Mouse (Mus musculus): ENCODE measurements at regions not wholly inside any gene's neighbourhood (a gene's known extent, or its start where the extent isn't known, plus 50 kb on each side); places are given as distances from the start of the nearest gene placed in this dataset.

DNA sequence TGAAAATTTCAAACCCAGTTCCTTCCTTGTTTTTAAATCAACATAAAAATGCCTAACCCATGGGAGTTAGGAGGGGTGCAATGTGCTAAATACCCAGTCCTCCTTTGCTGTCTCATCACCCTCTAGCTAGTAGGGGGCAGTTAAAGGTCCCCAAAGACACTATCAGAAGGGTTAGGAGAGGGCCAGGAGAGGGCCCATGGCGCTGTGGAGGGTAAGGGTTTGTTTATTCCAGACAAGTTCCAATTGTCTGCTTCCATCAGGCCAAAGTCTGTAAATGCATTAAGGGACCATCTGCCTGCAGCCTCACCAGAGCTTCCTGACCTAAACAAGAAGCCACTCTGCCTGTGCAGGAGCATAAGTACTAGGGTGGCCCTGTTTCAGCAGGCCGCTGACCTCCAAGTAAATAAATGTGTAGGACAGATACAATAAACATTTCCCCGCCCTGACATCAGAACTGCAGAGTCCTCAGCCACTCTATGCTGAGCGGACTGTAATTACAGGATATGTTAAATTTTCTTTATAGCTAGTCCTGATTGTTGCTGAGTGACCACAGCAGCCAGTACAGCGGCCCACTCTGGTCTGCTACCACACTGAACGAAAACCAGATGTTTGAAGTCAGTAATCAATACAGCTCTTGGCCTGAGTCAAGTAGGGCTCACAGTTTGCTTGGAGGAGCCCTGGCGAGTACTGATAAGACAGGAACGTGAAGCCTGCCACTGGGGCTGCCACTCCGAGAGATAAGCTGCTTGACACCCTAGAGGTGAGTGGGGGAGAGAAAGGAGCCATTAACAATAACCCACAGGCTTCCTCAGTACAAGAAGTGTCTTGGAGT, 87.4 kb downstream of the Hlx start:
- Histone ChIP-seq H3K9ac (ENCODE audit: low read length) (no peak overlapping the region), H3K4me2 (ENCODE audit: low read depth, low read length) (no peak overlapping the region), H3K27ac (ENCODE audit: low read length) (no peak overlapping the region), H3K36me3 (ENCODE audit: control insufficient read depth, insufficient read depth) (no peaks in the 10 kb centered on the region), H3K9me3 (replicated peaks; ENCODE audit: control insufficient read depth, low read length) (0 out of 2 replicates have a peak, but pooled peaks cover 5% of the 10 kb centered on the region), H3K4me1 (ENCODE audit: control insufficient read depth, insufficient read depth, low read length) (peaks cover 7% of the 10 kb centered on the region), H3K27me3 (ENCODE audit: control insufficient read depth, insufficient read depth, low read length) (no peaks in the 10 kb centered on the region), H3K4me3 (ENCODE audit: low read length) (no peak overlapping the region)
- no peak for ATAC-seq (replicated peaks; ENCODE audit: extremely low read depth, insufficient read depth, low FRiP score)
- WGBS: 32% methylated on average over 9 of the region's 9 CpGs

DNA sequence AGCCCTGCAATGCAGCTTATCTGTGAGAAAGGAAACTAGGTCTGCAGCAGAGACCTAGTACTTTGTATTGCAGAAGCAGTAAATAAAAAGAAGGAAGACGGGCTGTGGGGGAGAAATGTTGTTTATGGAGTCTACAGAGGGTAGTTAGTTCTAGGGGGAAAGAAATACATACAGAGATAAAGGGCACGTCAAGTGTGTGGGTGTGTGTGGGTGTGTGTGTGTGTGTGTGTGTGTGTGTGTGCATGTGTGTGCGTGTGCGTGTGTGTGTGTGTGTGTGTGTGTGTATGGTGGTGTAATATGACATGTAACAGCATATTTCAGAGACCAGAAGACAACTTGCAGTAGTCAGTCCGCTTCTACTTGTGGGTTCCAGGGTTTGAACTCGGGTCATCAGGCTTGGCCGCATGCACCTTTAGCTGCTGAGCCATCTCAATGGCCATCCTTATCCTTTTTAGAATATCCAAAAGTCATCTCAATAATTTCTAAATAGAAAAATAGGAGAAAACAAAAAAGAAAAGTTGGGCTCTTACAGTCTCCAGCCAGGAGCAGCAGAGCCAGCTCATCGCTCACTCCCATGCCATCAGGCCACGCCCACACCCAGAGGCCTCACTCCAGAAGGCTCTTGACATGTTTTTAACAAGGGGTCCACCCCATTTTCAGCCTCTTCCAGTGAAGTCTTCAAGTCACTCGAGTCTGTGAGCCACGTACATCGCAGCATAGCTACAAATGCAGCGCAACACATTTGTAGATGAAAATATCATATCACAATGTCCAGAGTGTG, 101.5 kb downstream of the Hlx start:
- no peak overlapping the region for H3K4me2 ChIP-seq (ENCODE audit: low read depth, low read length)
- H3K4me1 ChIP-seq (ENCODE audit: control insufficient read depth, insufficient read depth, low read length): peaks cover 4% of the 10 kb centered on the region; the same call in 1 of the 2 replicates
- H3K4me3 ChIP-seq (ENCODE audit: low read length): no peak overlapping the region
- ATAC-seq (replicated peaks; ENCODE audit: extremely low read depth, insufficient read depth, low FRiP score): no peak
- H3K27me3 ChIP-seq (ENCODE audit: control insufficient read depth, insufficient read depth, low read length): no peaks in the 10 kb centered on the region
- no peaks in the 10 kb centered on the region for H3K9me3 ChIP-seq (replicated peaks; ENCODE audit: control insufficient read depth, low read length)
- no peak overlapping the region for H3K27ac ChIP-seq (ENCODE audit: low read length)
- H3K9ac ChIP-seq (ENCODE audit: low read length): no peak overlapping the region
- H3K36me3 ChIP-seq (ENCODE audit: control insufficient read depth, insufficient read depth): no peaks in the 10 kb centered on the region
- WGBS: 81% methylated on average over 13 of the region's 13 CpGs

DNA sequence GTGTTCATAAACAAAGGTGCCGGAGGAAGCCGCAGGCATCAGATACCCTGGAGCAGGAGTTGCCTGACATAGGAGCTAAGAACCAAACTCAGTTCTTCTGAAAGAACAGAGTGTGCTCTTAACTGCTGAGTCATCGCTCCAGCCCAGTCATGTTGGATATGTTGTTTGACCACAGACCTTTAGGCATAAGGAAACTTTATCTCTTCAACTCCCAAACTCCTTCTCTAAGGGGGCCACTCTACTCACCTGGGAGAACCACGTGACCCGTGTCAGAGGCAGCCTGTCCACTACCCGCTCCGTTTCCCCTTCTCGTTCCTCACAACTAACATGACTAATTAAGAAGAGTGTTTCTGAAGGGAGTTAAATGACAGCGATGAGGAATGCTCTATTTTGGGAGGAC, 103.2 kb downstream of the Hlx start:
- WGBS: 65% methylated on average over 9 of the region's 9 CpGs
- Histone ChIP-seq H3K27me3 (ENCODE audit: control insufficient read depth, insufficient read depth, low read length) (no peaks in the 10 kb centered on the region), H3K36me3 (ENCODE audit: control insufficient read depth, insufficient read depth) (no peaks in the 10 kb centered on the region), H3K27ac (ENCODE audit: low read length) (peak overlapping the region; percentile 7; the same call in 1 of the 2 replicates), H3K4me1 (ENCODE audit: control insufficient read depth, insufficient read depth, low read length) (peaks cover 4% of the 10 kb centered on the region; the same call in 1 of the 2 replicates), H3K9ac (ENCODE audit: low read length) (no peak overlapping the region), H3K4me2 (ENCODE audit: low read depth, low read length) (0 out of 2 replicates have a peak overlapping the region, but pooled peaks have one; percentile 20), H3K9me3 (replicated peaks; ENCODE audit: control insufficient read depth, low read length) (no peaks in the 10 kb centered on the region), H3K4me3 (ENCODE audit: low read length) (no peak overlapping the region)
- ATAC-seq (replicated peaks; ENCODE audit: extremely low read depth, insufficient read depth, low FRiP score): no peak

DNA sequence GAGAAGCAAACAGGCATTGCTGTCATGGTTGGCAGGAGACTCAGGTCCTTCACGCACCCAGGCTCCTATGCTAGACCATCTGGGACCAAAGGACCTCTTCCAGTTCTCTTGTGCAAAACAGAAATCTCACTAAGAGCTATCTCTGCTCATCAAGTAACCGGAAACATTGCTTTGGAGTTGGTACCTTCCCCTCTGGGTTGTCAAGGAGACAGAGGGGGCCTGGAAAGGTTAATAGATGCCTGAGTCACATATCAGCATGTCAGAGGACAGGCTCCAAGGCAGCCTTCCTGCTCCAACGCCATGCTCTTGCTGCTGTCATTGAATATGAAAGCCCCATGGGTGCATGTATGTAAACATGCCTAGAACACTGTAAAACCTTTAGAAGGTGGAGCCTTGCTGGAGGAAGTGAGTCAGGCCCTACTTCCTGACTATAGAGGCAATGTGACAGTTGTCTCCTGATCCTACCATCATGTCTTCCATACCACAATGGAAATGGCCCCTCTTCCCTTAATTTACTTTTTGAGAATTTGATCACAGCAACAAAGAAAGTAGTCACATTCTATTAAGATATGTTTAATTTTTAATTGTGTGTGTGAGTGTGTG, 103.8 kb downstream of the Hlx start:
- Histone ChIP-seq H3K36me3 (ENCODE audit: control insufficient read depth, insufficient read depth) (no peaks in the 10 kb centered on the region), H3K27ac (ENCODE audit: low read length) (no peak overlapping the region)

DNA sequence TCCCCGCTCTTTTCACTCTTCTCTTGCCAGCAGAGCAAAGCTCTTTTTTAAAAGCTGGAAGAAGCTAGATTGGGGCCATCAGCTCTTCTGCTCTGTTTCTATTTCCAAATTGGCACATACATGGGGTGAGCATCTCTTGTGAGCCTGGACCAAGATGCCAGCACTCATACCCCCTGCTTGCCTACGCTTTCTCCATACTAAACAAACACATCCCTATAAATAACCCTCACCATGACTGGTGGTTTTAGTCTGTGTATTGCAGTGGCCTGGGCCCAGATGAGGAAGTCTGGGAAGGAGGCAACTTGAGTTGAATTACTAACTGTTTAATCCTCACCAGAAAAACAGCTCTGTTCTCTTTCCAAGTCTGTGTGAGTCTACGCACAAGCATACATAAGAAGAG, 110.0 kb downstream of the Hlx start:
- ATAC-seq (replicated peaks; ENCODE audit: extremely low read depth, insufficient read depth, low FRiP score): no peak
- H3K27me3 ChIP-seq (ENCODE audit: control insufficient read depth, insufficient read depth, low read length): no peaks in the 10 kb centered on the region
- H3K9me3 ChIP-seq (replicated peaks; ENCODE audit: control insufficient read depth, low read length): no peaks in the 10 kb centered on the region
- H3K4me2 ChIP-seq (ENCODE audit: low read depth, low read length): no peak overlapping the region
- 80% methylated on average over 3 of the region's 3 CpGs for WGBS
- no peak overlapping the region for H3K4me3 ChIP-seq (ENCODE audit: low read length)
- no peaks in the 10 kb centered on the region for H3K4me1 ChIP-seq (ENCODE audit: control insufficient read depth, insufficient read depth, low read length)
- no peaks in the 10 kb centered on the region for H3K36me3 ChIP-seq (ENCODE audit: control insufficient read depth, insufficient read depth)
- H3K27ac ChIP-seq (ENCODE audit: low read length): no peak overlapping the region
- no peak overlapping the region for H3K9ac ChIP-seq (ENCODE audit: low read length)

More for the DNA sequence above, 103.8 kb downstream of the Hlx start:
- WGBS: 56% methylated on average over 3 of the region's 3 CpGs
- Histone ChIP-seq H3K9ac (ENCODE audit: low read length) (no peak overlapping the region), H3K4me2 (ENCODE audit: low read depth, low read length) (no peak overlapping the region), H3K4me1 (ENCODE audit: control insufficient read depth, insufficient read depth, low read length) (peaks cover 4% of the 10 kb centered on the region; the same call in 1 of the 2 replicates), H3K27me3 (ENCODE audit: control insufficient read depth, insufficient read depth, low read length) (no peaks in the 10 kb centered on the region), H3K9me3 (replicated peaks; ENCODE audit: control insufficient read depth, low read length) (no peaks in the 10 kb centered on the region), H3K4me3 (ENCODE audit: low read length) (no peak overlapping the region)
- ATAC-seq (replicated peaks; ENCODE audit: extremely low read depth, insufficient read depth, low FRiP score): no peak

DNA sequence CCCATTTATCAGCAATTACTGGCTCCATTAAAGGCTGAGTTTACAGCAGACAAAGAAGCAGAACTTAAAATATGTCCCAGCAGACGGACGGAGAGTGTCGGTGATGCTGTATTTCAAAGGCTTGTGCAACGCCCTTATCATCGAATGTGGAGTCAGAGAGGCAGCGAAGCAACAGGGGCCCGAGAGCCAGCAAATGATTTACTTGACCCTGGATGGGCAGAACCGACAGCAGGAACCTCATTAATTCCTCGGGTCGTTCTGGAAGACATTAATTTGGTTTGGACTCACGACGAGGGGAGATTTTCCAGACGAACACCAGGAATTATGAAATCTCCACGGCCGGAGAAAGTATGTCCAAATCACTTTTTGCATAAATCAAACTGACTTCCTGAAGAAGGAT, 110.5 kb downstream of the Hlx start:
- no peak overlapping the region for H3K9ac ChIP-seq (ENCODE audit: low read length)
- no peak for ATAC-seq (replicated peaks; ENCODE audit: extremely low read depth, insufficient read depth, low FRiP score)
- no peaks in the 10 kb centered on the region for H3K4me1 ChIP-seq (ENCODE audit: control insufficient read depth, insufficient read depth, low read length)
- no peak overlapping the region for H3K4me3 ChIP-seq (ENCODE audit: low read length)
- H3K27me3 ChIP-seq (ENCODE audit: control insufficient read depth, insufficient read depth, low read length): no peaks in the 10 kb centered on the region
- no peak overlapping the region for H3K4me2 ChIP-seq (ENCODE audit: low read depth, low read length)
- H3K9me3 ChIP-seq (replicated peaks; ENCODE audit: control insufficient read depth, low read length): no peaks in the 10 kb centered on the region
- H3K36me3 ChIP-seq (ENCODE audit: control insufficient read depth, insufficient read depth): no peaks in the 10 kb centered on the region
- H3K27ac ChIP-seq (ENCODE audit: low read length): no peak overlapping the region
- WGBS: 47% methylated on average over 15 of the region's 15 CpGs

DNA sequence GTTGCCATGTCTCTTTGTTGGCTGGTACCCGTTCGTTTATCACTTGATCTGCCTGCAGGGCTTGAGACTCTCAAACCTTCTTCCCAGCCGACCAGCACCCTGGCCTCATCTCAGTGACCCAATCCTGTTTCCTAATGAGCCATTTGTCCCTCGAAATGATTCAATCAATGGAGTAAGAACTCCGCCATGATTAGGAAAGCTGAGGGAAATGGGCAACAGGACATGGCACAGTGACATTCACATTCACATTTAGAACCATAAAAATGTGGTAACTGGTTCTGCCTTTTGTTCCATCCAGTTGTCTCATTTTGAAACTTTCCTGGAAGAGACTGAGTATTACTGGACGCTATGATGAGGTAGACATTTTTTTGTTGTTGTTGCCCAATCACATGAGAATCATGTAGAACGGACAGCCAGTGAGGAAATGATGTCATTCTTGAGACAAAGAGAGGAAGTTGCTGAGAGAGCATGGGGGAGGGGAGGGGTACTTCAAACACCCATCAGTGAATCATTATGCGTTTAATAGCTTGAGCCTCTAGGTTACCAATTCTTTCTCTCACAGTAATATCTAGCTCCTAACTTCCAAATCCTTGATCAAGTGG, 114.5 kb downstream of the Hlx start:
- WGBS: 76% methylated on average over 8 of the region's 8 CpGs
- no peak for ATAC-seq (replicated peaks; ENCODE audit: extremely low read depth, insufficient read depth, low FRiP score)
- Histone ChIP-seq H3K4me1 (ENCODE audit: control insufficient read depth, insufficient read depth, low read length) (no peaks in the 10 kb centered on the region), H3K9me3 (replicated peaks; ENCODE audit: control insufficient read depth, low read length) (no peaks in the 10 kb centered on the region), H3K9ac (ENCODE audit: low read length) (no peak overlapping the region), H3K4me3 (ENCODE audit: low read length) (no peak overlapping the region), H3K27me3 (ENCODE audit: control insufficient read depth, insufficient read depth, low read length) (no peaks in the 10 kb centered on the region), H3K27ac (ENCODE audit: low read length) (no peak overlapping the region), H3K4me2 (ENCODE audit: low read depth, low read length) (no peak overlapping the region), H3K36me3 (ENCODE audit: control insufficient read depth, insufficient read depth) (no peaks in the 10 kb centered on the region)

DNA sequence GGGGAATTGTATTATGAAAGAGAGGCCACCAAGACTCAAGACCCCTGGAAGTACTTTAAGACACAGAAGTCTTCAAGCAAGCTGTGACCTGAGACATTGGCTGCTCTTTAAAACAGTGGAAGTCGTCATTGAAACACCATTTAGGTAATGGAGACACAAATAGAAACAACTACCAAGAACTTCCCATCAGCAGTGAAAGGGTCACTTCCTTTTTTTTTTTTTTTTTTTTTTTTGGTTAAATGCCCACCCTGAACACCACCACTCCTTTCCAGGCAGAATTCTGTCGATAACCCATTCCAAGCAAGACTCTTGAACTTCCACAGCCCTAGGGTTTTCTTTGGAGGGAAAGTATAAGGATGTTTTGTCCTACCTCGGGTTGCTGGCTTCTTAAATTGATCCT, 116.4 kb downstream of the Hlx start:
- H3K36me3 ChIP-seq (ENCODE audit: control insufficient read depth, insufficient read depth): no peaks in the 10 kb centered on the region
- no peak overlapping the region for H3K4me3 ChIP-seq (ENCODE audit: low read length)
- WGBS: 52% methylated on average over 3 of the region's 3 CpGs
- no peaks in the 10 kb centered on the region for H3K9me3 ChIP-seq (replicated peaks; ENCODE audit: control insufficient read depth, low read length)
- no peak overlapping the region for H3K9ac ChIP-seq (ENCODE audit: low read length)
- no peaks in the 10 kb centered on the region for H3K27me3 ChIP-seq (ENCODE audit: control insufficient read depth, insufficient read depth, low read length)
- no peaks in the 10 kb centered on the region for H3K4me1 ChIP-seq (ENCODE audit: control insufficient read depth, insufficient read depth, low read length)
- ATAC-seq (replicated peaks; ENCODE audit: extremely low read depth, insufficient read depth, low FRiP score): no peak
- no peak overlapping the region for H3K27ac ChIP-seq (ENCODE audit: low read length)
- no peak overlapping the region for H3K4me2 ChIP-seq (ENCODE audit: low read depth, low read length)

All from heart, embryonic 16.5 days (tissue).